Mouse (Mus musculus) kidney, adult 9 months (tissue): ENCODE measurements at regions not wholly inside any gene's neighbourhood (a gene's known extent, or its start where the extent isn't known, plus 50 kb on each side); places are given as distances from the start of the nearest gene placed in this dataset.

Source experiments
- DNase-seq: peaks from one replicate; pipeline ENCODE4 v3.0.0; 2022

GRCm38 (mm10) chr2:30670836-30671586, 76.2 kb downstream of the Cstad start:
- no peak for DNase-seq

- no peak for DNase-seq
These were observed 72.6 kb downstream of the Cstad start for GRCm38 (mm10) chr2:30667468-30667867.

- no peak for DNase-seq
These were observed 66.3 kb downstream of the Cstad start for GRCm38 (mm10) chr2:30661147-30661546.

GRCm38 (mm10) chr2:30660613-30660991, 65.8 kb downstream of the Cstad start:
- no peak for DNase-seq

GRCm38 (mm10) chr2:30659836-30660612, 65.2 kb downstream of the Cstad start:
- peak; percentile 24 for DNase-seq

GRCm38 (mm10) chr2:30658844-30659555, 64.2 kb downstream of the Cstad start:
- DNase-seq = peak; percentile 83
